Mouse (Mus musculus): ENCODE measurements around the gene Fam111a.

Gene Fam111a

GRCm38 (mm10) chr19:12558219-12558618 is 12.7 kb downstream of the Fam111a start:
- in situ Hi-C loops (cut with MboI), result no loop called here

- in situ Hi-C loops (cut with MboI), result loop anchor here (10.0 kb wide), 1 partner anchor 231 kb away; the partner anchor contains the start of genes Lpxn and Zfp91
Observed at GRCm38 (mm10) chr19:12564197-12564596, 18.7 kb downstream of the Fam111a start.

- in situ Hi-C loops (cut with MboI), result loop anchor here (10.0 kb wide), 1 partner anchor 228 kb away; the partner anchor contains the start of genes Lpxn and Zfp91
Observed at GRCm38 (mm10) chr19:12567011-12567410, 21.5 kb downstream of the Fam111a start.

GRCm38 (mm10) chr19:12570866-12571265 is 25.3 kb downstream of the Fam111a start:
- in situ Hi-C loops (cut with MboI), result loop anchor here (10.0 kb wide), 1 partner anchor 136 kb away; no protein-coding TSS in a partner anchor

- in situ Hi-C loops (cut with MboI), result loop anchor here (10.0 kb wide), 1 partner anchor 137 kb away; no protein-coding TSS in a partner anchor
Observed at GRCm38 (mm10) chr19:12571687-12572086, 26.1 kb downstream of the Fam111a start.

GRCm38 (mm10) chr19:12572614-12573265 is 27.2 kb downstream of the Fam111a start:
- in situ Hi-C loops (cut with MboI), result loop anchor here (10.0 kb wide), 1 partner anchor 138 kb away; no protein-coding TSS in a partner anchor

GRCm38 (mm10) chr19:12573266-12574011 is 27.9 kb downstream of the Fam111a start:
- in situ Hi-C loops (cut with MboI), result loop anchor here (10.0 kb wide), 1 partner anchor 139 kb away; no protein-coding TSS in a partner anchor

GRCm38 (mm10) chr19:12574012-12574407 is 28.5 kb downstream of the Fam111a start:
- in situ Hi-C loops (cut with MboI), result loop anchor here (10.0 kb wide), 1 partner anchor 139 kb away; no protein-coding TSS in a partner anchor

GRCm38 (mm10) chr19:12575107-12575506 is 29.6 kb downstream of the Fam111a start:
- in situ Hi-C loops (cut with MboI), result loop anchor here (10.0 kb wide), 1 partner anchor 140 kb away; no protein-coding TSS in a partner anchor

GRCm38 (mm10) chr19:12575514-12575913 is 30.0 kb downstream of the Fam111a start:
- in situ Hi-C loops (cut with MboI), result loop anchor here (10.0 kb wide), 1 partner anchor 141 kb away; no protein-coding TSS in a partner anchor

- in situ Hi-C loops (cut with MboI), result loop anchor here (10.0 kb wide), 1 partner anchor 142 kb away; no protein-coding TSS in a partner anchor
Observed at GRCm38 (mm10) chr19:12576639-12577038, 31.1 kb downstream of the Fam111a start.

GRCm38 (mm10) chr19:12585310-12585709 is 39.8 kb downstream of the Fam111a start:
- in situ Hi-C loops (cut with MboI), result no loop called here

GRCm38 (mm10) chr19:12591908-12592307 is 46.4 kb downstream of the Fam111a start:
- in situ Hi-C loops (cut with MboI), result loop anchor here (5.0 to 10.0 kb wide), 2 partner anchors 75 to 223 kb away; no protein-coding TSS in a partner anchor

- in situ Hi-C loops (cut with MboI), result loop anchor here (10.0 kb wide), 1 partner anchor 220 kb away; no protein-coding TSS in a partner anchor
Observed at GRCm38 (mm10) chr19:12595135-12595529, 49.6 kb downstream of the Fam111a start.

- in situ Hi-C loops (cut with MboI), result loop anchor here (10.0 kb wide), 1 partner anchor 219 kb away; no protein-coding TSS in a partner anchor
Observed at GRCm38 (mm10) chr19:12595530-12596289, 50.2 kb downstream of the Fam111a start.

GRCm38 (mm10) chr19:12596290-12597072 is 50.9 kb downstream of the Fam111a start:
- in situ Hi-C loops (cut with MboI), result loop anchor here (10.0 kb wide), 1 partner anchor 218 kb away; no protein-coding TSS in a partner anchor

GRCm38 (mm10) chr19:12597073-12597405 is 51.5 kb downstream of the Fam111a start:
- in situ Hi-C loops (cut with MboI), result loop anchor here (10.0 kb wide), 1 partner anchor 218 kb away; no protein-coding TSS in a partner anchor

- in situ Hi-C loops (cut with MboI), result loop anchor here (10.0 kb wide), 1 partner anchor 216 kb away; no protein-coding TSS in a partner anchor
Observed at GRCm38 (mm10) chr19:12598674-12599073, 53.1 kb downstream of the Fam111a start.

- in situ Hi-C loops (cut with MboI), result loop anchor here (10.0 kb wide), 1 partner anchor 215 kb away; no protein-coding TSS in a partner anchor
Observed at GRCm38 (mm10) chr19:12599674-12600073, 54.1 kb downstream of the Fam111a start, which contains the start of gene Gm4952. Gm4952 (plus strand) TSS chr19:12599974.
